Mouse (Mus musculus) heart, adult 8-10 months (tissue): ENCODE measurements around the gene Gm20662. TPM values are rescaled to one million over a fixed set of nuclear protein-coding genes. Genes with fewer than 3 reads are reported as not detected.
"Not testable (repeated sequence)": the region's sequence is repeated elsewhere in the genome, so short reads cannot be mapped to it uniquely, and the experiment has no call there.

ENCODE experiments used
- DNase-seq: peaks from one replicate; pipeline ENCODE4 v3.0.0; 2022; ENCODE audit warnings: low spot score
- total RNA-seq, 4 experiments: library from RNA; stranded (reverse); gene quantifications; 2 replicates each; pipeline ENCODE4 v1.2.4; 2022

The Gm20662 gene
- total RNA-seq, 4 experiments from 2014 or later = not detected

DNA sequence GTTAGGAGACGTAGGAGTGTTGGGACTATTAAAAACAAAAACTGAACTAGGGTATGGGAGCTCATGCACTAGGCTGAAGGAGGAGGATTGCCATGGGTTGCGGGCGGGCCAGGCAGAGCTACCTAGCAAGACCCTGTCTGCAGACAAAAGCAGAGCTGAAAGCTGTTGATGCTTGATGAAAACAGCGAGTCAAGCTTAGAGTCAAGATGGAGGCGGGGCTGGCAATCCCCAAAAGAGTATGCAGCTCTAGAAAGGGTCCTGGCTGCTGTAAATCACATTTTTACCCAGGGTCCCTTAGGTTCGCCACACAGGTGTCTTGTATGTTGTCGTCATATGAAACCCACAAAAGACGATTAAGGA, 7.4 kb downstream of the Gm20662 start:
- DNase-seq = no peak

- DNase-seq = no peak
These were observed 11.9 kb downstream of the Gm20662 start for GRCm38 (mm10) chr9:108008041-108008440.

- DNase-seq = no peak
These were observed 14.2 kb downstream of the Gm20662 start for GRCm38 (mm10) chr9:108010385-108010784.

DNA sequence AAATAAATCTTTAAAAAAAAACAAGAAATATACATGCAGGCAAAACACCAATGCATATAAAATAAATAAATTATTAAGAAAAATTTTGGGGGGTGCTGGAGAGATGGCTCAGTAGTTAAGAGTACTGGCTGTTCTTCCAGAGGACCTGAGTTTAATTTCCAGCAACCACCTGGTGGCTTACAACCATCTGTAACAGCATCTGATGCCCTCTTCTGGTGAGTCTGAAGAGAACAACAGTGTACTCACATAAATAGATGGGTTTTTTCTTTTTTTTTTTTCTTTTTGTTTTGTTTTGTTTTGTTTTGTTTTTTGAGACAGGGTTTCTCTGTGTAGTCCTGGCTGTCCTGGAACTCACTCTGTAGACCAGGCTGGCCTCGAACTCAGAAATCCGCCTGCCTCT, 17.4 kb downstream of the Gm20662 start:
- DNase-seq = not testable (repeated sequence)

DNA sequence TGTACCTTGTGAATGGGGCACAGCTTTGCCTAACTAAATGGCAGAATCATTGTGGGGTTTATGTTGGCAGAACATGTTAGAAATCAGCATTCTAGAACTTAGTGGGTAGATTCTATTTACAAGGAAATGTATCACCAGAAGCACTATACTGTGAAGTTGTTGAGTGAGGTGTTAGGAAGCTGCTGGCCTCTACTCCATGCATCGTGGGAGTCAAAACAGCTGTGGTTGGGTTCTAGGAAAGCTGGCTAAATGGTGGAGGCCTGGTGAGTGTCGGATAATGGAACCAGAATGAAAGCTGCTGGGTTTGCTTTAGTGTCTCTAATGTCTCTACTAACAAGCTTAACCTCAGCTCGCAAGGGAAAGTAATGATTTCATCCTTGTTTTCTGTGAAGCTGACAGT, 21.0 kb downstream of the Gm20662 start:
- no peak for DNase-seq

- no peak for DNase-seq
These were observed 24.6 kb downstream of the Gm20662 start for GRCm38 (mm10) chr9:108020741-108021140.

GRCm38 (mm10) chr9:108023216-108023615, 27.1 kb downstream of the Gm20662 start:
- DNase-seq = no peak

GRCm38 (mm10) chr9:108026584-108026983, 30.4 kb downstream of the Gm20662 start:
- no peak for DNase-seq

DNA sequence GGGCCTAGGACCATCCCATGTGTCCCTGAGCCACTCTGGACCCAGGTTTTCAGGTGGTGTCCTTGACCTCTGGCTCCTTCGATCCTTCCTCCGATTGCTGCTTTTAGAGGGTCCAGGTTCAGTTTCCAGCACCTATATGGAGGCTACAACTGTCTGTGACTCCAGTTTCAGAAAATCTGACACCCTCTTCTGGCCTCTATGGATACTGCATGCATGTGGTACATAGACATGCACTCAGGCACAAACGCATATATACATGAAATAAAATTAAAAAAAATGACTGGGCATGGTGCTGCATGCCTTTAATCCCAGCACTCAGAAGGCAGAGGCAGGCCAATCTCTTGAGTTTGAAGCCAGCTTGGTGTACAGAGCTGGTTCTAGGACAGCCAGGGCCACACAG, 31.7 kb downstream of the Gm20662 start:
- no peak for DNase-seq

DNA sequence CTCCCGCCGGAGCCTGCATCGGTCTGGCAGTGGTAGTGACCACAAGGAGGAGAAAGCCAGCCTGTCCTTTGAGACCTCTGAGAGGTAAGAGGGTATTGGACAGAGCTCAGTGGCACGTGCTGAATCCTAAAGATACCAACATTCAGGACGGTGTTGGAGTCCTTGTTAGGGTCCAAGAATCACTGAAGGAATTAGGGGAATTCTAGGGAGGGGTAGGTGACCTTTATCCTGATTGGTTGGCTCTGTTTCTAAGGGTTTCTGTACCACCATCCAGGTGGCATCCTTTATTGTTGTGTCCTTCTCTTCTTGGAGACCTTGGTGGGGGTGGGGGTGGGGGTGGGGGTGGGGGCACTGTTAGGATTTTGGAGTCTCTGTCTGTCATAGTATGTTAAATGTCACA, 36.0 kb downstream of the Gm20662 start:
- no peak for DNase-seq

- no peak for DNase-seq
These were observed 39.4 kb downstream of the Gm20662 start for GRCm38 (mm10) chr9:108035331-108036156.

DNA sequence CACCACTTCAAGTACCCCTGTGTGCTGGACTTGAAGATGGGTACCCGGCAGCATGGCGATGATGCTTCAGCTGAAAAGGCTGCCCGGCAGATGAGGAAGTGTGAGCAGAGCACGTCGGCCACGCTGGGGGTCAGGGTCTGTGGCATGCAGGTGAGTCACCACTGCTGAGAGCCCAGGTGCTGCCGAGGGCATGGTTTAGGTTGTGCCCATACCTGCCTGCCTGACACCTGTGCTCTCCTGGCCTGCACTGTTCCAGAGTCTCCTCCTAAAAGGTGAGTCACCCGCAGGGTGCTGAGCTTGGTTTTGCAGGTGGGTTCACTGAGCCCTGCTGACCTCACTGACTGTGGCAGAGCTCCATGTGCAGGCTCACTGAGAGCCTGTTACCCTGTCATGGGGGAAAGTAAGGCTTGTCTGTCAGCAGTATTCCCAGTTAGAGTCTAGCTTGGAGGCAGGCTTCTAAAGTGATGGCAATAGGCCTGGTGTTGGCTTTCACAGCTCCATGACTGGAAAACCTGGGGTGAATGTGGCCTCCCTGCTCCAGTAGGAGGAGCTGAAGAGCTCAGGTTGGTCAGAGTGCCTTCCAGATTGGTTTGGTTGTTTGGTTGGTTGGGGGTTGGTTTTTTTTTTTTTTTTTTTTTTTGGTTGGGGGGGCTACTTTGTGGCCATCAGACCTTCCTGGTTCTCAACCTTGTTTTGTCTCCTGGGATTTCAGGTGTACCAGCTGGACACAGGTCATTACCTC, 48.8 kb downstream of the Gm20662 start:
- DNase-seq = no peak

- no peak for DNase-seq
These were observed 50.4 kb downstream of the Gm20662 start for GRCm38 (mm10) chr9:108046582-108046981.

- DNase-seq = no peak
These were observed 51.7 kb downstream of the Gm20662 start for GRCm38 (mm10) chr9:108047601-108048565.

DNA sequence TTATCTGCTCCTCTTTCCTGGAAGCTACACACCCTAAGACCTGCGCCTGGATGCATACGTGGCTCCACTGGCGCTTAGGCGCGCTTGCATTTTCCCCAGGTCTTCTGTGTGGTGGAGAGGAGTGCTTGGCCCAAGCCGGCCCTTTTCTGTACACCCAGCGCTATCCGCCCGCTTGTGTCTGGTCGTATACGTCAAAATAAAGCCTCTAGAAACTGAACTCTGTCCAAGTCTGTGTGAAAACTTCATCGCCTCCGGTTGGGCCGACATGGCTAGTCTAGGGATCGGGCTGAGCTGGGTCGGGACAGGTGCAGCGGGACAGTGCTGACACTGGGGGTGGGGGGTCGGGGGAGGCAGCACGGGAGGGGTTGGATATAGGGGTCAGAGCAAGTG, 52.4 kb downstream of the Gm20662 start:
- DNase-seq = no peak

DNA sequence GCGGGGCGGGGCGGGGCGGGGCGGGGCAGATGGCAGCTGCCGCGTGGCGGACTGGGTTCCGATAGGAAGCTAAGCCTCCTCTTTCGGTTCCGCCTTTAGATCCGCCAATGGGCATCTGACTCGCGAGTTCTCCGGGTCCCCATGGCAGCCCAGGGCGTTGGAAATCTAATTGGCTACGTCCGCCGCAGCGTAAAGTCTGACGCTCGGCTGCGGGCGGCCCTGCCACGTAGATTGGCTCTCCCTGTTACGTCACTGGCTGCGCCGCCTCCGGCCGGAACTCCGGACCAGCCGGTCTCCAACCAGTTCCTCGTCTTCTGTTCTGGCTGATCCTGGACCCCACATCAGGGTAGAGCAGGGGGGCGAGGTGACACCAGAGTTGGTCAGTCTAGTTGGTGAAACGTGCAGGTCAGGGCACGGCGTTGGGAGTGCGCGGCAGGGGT, 52.9 kb downstream of the Gm20662 start, which contains the start of gene Gmppb:
Gmppb (plus strand) TSS at position 227 of the 440 bp plus-strand sequence.
- peak; percentile 97 for DNase-seq

GRCm38 (mm10) chr9:108049561-108050251, 53.6 kb downstream of the Gm20662 start:
- DNase-seq = no peak

- DNase-seq = no peak
These were observed 55.2 kb downstream of the Gm20662 start for GRCm38 (mm10) chr9:108051184-108051930.

DNA sequence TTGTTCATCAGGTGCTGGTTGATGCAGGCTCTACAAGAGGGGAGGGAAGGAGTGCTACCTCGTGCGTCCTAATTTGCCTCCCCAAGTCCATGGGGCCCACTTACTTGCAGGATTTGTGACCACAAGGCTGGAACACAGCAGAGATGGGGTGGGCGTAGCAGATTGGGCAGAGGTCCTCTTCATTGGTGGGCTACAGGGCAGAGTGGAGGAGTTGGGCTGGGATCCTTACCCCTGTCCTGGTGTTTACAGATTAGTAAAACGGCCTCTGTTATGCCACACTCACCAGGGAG, 55.7 kb downstream of the Gm20662 start:
- no peak for DNase-seq

DNA sequence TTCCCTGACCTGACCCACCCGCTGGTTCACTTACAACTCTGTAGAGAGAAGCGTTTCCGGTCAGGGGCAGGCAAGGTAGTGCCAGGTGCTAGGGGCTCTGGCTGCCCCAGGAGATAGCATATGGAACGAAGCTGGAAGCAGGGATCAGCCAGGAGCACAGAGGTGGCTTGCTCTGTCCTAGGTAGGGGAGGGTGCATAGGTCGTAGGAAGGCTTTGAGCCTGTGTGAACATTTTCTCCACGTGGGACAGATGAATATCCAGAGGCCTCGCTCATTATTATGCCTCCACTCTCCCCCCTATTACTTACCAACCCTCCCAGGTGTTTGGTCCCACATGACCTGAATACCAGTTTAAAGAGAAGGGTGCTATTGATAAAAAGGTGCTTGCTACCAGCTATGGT, 56.3 kb downstream of the Gm20662 start:
- DNase-seq = no peak
